Mouse (Mus musculus) layer of hippocampus, postnatal 25 days (tissue): ENCODE data around the gene Chad. TPM values are rescaled to one million over a fixed set of nuclear protein-coding genes. Genes with fewer than 3 reads are reported as not detected.
A peak's percentile ranks its signal among the peaks of the same experiment; 100 is the strongest.

Experiments used
- DNase-seq, 2 experiments: peaks; one replicate each; pipeline ENCODE4 v3.0.0; 2022; ENCODE audit warnings: mixed read lengths in 2 of 2, low spot score in 1 of 2; ENCODE audit errors: extremely low spot score in 1 of 2
- total RNA-seq, 2 experiments: library from RNA; stranded (reverse); gene quantifications; 2 replicates each; pipeline ENCODE4 v1.2.3; 2021

Gene Chad
- total RNA-seq: under 1 TPM; 0.62 to 0.70 TPM

GRCm38 (mm10) chr11:94564437-94565150, at the start of gene Chad:
Gene Chad, plus strand, starts transcription at chr11:94565047.
- no peak for DNase-seq

- DNase-seq: peak; percentile 48 to 64
Observed at GRCm38 (mm10) chr11:94521219-94521843, 43.5 kb upstream of the Chad start, which contains the start of gene Mycbpap. Gene Mycbpap, minus strand, starts transcription at chr11:94521742.

- no peak for DNase-seq
Observed at GRCm38 (mm10) chr11:94526171-94526879, 38.5 kb upstream of the Chad start.

GRCm38 (mm10) chr11:94528879-94529278, 36.0 kb upstream of the Chad start:
- DNase-seq: no peak

GRCm38 (mm10) chr11:94533171-94533570, 31.7 kb upstream of the Chad start:
- no peak for DNase-seq

- no peak for DNase-seq
Observed at GRCm38 (mm10) chr11:94538733-94539292, 26.0 kb upstream of the Chad start.

- DNase-seq: no peak
Observed at GRCm38 (mm10) chr11:94539761-94540160, 25.1 kb upstream of the Chad start.

- DNase-seq: no peak
Observed at GRCm38 (mm10) chr11:94542400-94542799, 22.4 kb upstream of the Chad start.

GRCm38 (mm10) chr11:94543344-94543743, 21.5 kb upstream of the Chad start:
- DNase-seq: no peak

- DNase-seq: peak; percentile 84 to 97
Observed at GRCm38 (mm10) chr11:94543932-94544331, 20.9 kb upstream of the Chad start.

GRCm38 (mm10) chr11:94544422-94544821, 20.4 kb upstream of the Chad start:
- no peak for DNase-seq

- DNase-seq: no peak
Observed at GRCm38 (mm10) chr11:94546381-94546780, 18.5 kb upstream of the Chad start.

- DNase-seq: no peak
Observed at GRCm38 (mm10) chr11:94547271-94547670, 17.6 kb upstream of the Chad start.

GRCm38 (mm10) chr11:94548041-94548784, 16.6 kb upstream of the Chad start:
- DNase-seq: peak in 1 of 2 experiments; percentile 42

GRCm38 (mm10) chr11:94548888-94549690, 15.8 kb upstream of the Chad start, which contains the start of gene Rsad1:
Gene Rsad1, minus strand, starts transcription at chr11:94549255.
- peak; percentile 98 to 99 for DNase-seq

- no peak for DNase-seq
Observed at GRCm38 (mm10) chr11:94549691-94550441, 15.0 kb upstream of the Chad start.

- DNase-seq: no peak
Observed at GRCm38 (mm10) chr11:94550442-94550744, 14.5 kb upstream of the Chad start.

GRCm38 (mm10) chr11:94558226-94558625, 6.6 kb upstream of the Chad start:
- DNase-seq: no peak

- no peak for DNase-seq
Observed at GRCm38 (mm10) chr11:94563383-94563782, 1.5 kb upstream of the Chad start.
